Mouse (Mus musculus) G1E-ER4 (cell line): ENCODE data around the gene Cfap157. TPM values are rescaled to one million over a fixed set of nuclear protein-coding genes. Genes with fewer than 3 reads are reported as not detected.

ENCODE experiments used
- GATA1 ChIP-seq: IDR thresholded peaks from one replicate; pipeline ENCODE4 v1.8.0; 2012; ENCODE audit warnings: low read length, inconsistent platforms
- polyA plus RNA-seq: library from polyadenylated mRNA; stranded (reverse); fragments of >175 nt; gene quantifications from 2 replicates; pipeline ENCODE4 v1.2.3, GENCODE M21; 2012

Cfap157 gene
- polyA plus RNA-seq, 1 experiment, result not detected

DNA sequence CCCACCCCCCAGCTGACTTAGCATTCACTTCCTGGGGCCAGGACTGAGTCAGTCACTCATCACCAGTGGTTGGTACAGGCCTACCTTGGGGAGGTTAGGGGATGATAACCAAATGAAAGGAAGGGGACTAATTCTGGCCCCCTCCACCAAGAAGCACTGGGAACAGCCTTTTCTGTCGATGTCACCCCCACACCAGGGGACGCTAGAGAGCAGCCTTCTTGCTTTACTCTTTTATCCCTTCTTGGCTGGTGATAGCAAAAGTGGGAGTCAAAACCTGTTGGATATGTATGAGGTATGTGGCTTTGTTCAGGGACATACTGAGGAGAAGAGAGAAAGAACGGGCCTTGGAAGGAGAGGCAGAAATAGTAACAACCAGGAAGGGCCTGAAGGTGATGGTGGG is 20.9 kb downstream of the Cfap157 start:
- TF ChIP-seq GATA1, result no peak

DNA sequence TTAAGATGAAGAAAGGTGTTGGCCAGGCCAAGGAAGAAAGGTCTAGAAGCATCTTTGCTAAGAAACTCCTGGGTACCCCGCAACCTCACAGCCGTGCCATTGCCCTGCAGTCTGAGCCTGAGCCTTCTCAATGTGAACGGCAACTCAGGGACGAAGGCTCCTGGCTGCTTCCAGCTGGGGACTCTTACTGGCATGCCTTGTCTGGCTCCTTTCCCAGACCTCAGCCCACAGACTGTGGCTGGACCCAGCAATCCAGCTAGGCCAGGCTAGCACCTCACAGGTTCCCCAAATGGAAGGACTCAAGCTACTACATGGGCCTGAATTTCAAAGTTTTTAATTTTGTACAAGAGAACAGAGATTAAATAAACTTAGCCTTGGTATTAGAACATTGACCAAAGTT is 22.4 kb downstream of the Cfap157 start:
- no peak for TF ChIP-seq GATA1

DNA sequence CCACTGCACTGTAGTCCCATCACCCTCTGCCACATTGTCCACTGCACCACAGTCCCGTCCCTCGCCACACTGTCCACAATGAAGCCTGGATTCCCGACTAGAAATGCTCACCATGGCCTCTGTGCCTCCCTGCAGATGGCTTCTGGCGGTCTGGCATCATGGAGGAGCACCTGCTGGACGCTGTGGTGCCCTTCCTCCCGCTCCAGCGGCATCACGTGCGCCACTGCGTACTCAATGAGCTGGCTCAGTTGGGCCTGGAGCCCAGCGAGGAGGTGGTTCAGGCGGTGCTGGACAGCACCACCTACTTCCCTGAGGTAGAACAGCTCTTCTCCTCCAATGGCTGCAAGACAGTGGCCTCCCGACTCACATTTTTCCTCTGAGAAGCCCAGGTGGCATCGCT is 22.9 kb downstream of the Cfap157 start:
- no peak for TF ChIP-seq GATA1

DNA sequence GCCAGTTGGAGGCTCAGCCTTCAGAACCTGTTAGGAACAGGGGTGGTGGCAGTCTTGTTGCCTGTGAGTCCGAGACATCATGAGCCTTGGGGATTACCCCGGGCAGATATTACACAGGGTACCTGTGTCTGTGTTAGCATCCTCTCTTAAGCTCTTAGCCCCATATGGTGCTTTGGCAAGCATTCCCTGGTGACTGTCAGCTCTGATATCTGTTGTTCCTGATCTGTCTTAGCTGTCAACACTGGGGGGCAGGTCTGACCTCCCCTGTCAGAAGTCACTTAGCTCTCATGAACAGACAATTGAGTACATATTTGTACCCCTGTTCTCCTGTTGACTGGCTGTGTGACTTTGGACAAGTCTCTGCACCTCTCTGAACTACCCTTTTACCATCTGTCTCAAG is 25.2 kb downstream of the Cfap157 start:
- TF ChIP-seq GATA1, result no peak

DNA sequence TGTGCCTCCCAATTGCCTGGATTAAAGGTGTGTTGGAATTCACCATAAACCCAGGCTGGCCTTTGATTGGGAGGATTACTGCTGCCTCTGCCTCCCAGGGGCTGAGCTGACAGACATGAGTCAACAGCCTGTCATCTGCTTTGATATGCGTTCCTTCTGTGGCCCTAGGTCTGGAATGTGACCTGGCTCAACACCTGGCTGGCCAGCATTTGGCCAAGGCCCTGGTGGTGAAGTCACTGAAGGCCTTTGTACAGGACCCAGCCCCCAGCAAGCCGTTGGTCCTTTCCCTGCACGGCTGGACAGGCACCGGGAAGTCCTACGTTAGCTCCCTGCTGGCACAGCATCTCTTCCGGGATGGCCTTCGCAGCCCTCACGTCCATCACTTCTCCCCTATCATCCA is 25.7 kb downstream of the Cfap157 start:
- no peak for TF ChIP-seq GATA1

DNA sequence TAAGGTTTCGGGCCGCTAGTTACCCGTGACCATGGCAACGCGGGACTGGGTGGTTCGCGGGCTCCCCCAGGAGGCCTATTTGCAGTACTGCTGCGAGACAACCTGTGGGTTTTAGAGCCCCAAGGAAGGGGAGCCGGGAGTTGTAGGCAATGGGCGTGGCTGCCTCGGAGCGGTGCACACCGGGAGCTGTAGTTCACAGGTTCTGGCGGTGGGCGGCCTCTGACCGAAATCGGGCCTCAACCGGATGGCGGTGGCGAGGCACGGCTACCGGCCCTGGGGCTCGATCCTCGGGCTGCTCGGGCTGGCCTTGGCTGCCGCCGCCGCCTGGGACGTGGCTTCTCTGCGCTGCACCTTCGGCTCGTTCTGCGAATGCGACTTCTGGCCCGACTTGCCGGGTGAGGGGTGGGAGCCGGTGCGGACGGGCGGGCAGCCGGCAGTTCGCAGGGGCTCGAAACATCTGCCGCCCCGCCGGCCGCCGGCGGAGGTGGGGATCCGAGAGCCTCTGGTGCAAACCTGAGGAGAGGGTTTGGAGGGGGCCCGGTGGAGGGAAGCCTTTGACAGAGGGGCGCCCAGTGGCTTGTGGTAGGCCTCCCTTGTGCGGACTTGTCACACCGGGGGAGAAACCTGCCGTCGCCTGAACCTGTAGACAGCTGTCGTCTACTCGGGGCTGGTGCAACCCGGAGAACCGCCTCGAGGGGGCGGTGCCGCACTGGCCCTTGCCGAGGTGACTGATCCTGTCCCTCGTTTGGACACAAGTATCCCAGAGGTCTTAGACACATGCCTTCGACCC is 27.0 kb downstream of the Cfap157 start, which contains the start of gene Tor2a:
TSS of gene Tor2a (plus strand) at position 179 of the 790 bp plus-strand sequence.
- TF ChIP-seq GATA1, result no peak

DNA sequence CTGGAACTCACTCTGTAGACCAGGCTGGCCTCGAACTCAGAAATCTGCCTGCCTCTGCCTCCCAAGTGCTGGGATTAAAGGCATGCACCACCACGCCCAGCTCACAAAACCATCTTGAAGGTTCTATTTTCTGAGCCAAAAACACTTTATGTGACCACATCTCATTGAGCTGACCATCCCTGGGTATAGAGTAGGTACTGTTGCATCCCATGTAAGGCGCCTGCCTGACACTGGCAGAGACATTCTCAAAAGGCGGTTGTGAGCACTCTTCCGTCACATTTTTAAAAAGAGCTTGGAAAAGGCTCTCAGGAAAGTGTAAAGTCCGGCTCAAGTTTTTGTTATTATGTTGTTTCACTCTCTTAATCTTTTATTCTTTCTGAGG is 27.6 kb downstream of the Cfap157 start:
- TF ChIP-seq GATA1, result no peak

DNA sequence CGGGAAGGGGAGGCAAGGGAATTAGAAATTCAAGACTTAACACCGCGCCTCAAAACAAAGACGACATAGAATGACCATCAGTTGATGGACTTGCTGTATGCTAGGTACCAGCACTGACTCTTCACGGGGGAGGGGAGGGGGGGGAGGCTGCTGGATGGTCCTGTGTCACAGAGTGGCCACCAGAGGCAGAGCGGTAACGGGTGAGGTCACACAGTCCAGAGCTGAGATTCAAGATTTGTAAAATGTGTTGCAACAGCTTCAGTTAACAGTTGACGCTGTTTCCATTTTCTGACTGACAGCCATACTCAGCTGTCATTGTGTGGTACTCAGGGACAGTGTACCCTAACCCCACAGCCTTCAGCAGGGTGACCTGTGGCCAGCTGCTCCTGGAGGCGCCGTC is 32.0 kb downstream of the Cfap157 start:
- no peak for TF ChIP-seq GATA1

DNA sequence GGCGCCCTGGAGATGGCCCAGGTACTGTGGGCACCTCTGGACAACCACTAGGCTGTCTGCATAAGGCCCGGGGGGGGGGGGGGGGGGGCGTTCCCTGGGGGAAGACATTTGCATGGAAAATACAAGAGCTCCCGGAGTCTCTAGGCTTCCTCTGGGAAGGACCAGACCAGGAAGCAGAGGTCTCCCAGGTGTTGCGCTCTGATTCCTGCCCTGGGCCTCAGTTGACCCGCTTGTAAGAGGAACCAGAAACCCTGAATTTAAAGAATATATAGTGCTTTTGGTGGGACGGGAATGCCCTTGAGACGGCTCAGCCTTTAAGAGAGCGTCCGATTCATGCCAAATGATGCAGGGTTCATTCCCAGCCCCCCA is 32.6 kb downstream of the Cfap157 start:
- no peak for TF ChIP-seq GATA1

DNA sequence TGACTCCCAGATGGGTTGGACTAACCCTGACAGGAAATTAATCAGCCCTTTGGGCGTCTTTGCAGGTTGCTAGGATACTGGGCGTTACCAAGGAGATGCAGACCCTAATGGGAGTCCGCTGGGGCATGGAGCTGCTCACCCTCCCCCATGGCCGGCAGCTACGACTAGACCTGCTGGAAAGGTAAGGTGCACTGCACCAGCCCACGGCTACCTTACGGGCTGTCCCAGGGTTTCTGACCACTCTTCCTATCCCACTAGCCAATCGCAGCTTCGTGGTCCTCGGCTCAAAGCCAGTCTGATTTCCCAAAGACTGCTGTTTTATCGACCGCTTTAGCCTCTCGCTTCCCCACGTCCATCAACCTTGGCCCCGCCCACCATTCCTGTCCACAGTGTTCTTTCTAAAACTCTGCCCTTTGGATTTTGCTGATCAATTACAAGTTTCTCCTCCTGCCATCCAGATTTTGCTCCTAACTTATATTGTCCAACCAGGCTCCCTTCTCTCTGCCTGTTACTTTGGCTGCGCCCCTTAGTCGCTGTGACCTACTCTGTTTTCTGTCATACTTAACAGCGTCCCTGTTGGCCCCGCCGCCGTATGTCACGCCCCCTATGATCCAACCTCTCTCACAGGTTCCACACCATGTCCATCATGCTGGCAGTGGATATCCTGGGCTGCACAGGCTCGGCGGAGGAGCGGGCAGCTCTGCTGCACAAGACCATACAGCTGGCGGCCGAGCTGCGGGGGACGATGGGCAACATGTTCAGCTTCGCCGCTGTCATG is 33.2 kb downstream of the Cfap157 start:
- no peak for TF ChIP-seq GATA1

DNA sequence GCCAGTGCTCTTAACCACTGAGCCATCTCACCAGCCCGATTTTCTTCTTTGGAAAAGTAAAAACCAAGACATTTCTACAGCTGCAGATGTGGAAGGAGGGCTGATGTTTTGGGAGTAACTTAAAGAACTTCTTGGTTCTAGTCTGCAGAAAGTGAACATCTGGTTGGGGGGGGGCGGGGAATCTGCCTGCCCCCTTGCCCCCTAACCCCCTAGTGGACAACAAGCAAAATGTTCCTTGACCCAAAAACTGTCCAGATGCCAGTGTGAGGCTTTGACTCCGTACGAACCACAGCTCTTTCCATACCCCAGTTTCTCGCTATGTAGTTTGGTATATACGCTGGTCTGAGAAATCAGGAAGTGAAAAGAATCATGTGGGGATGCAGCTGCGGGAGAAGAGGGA is 34.0 kb downstream of the Cfap157 start:
- TF ChIP-seq GATA1, result no peak

DNA sequence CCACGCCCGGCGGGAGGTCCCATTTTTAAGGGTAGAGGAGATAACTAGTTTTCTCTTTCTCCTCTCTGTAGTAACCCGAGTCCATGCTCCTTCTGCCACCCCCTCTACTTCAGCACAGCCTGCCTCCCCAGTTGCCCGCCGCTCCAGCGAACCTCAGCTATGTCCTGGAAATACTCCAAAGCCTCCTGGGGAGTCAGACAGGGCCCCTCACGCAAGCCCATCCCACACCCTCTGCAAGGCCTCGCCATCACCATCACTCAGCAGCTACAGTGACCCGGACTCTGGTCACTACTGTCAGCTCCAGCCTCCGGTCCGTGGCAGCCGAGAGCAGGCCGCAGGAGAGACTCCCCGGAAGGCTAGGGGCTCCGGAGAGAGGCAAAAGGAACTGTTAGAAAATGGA is 35.1 kb downstream of the Cfap157 start:
- TF ChIP-seq GATA1, result no peak

DNA sequence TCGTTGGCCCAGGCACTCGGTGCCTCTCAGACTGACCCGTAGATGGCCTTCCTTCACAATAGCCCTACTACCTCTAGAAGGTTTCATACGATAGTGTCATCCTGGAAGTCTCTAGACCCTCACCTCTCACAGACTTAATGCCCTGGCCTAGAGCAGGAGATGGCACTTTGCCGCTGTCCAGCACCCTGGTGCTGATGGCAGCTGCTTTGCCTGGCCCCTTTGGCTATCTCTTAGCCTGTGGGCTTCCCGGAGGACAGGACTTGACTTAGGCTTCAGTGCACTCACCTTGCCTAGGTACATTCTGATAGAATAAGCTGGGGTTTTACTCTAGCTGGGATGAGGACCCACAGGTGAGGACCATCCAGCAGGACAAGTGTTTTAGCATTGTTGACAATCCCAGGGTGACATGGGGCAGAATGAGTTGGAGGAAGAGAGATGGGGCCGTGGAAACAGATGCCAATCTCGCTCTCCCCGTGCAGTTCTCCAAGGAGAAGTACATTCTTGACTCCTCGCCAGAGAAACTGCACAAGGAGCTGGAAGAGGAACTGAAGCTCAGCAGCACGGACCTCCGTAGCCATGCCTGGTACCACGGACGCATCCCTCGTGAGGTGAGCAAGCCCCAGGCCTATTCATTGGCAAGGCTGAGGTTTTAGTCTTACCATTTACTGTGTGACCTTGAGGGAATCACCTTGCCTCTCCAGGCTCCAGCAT is 39.8 kb downstream of the Cfap157 start:
- no peak for TF ChIP-seq GATA1

DNA sequence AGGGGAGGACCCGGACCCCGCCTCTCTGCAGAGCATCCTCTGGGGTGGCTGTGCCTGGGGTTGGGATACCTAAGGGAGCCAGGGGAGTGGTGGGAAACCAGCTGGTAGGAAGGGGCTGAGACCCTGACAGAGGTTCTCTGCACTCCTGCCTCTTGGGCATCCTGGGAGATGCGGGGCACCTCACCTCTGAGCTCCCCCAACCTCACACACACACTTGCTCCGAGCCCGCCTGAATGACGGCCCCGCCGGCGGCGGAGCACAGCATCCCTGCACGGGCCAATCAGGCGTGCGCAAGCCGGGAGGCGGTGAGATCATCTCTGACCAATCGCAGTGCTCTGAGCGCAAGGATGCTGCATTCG is 42.1 kb downstream of the Cfap157 start:
- TF ChIP-seq GATA1, result no peak

DNA sequence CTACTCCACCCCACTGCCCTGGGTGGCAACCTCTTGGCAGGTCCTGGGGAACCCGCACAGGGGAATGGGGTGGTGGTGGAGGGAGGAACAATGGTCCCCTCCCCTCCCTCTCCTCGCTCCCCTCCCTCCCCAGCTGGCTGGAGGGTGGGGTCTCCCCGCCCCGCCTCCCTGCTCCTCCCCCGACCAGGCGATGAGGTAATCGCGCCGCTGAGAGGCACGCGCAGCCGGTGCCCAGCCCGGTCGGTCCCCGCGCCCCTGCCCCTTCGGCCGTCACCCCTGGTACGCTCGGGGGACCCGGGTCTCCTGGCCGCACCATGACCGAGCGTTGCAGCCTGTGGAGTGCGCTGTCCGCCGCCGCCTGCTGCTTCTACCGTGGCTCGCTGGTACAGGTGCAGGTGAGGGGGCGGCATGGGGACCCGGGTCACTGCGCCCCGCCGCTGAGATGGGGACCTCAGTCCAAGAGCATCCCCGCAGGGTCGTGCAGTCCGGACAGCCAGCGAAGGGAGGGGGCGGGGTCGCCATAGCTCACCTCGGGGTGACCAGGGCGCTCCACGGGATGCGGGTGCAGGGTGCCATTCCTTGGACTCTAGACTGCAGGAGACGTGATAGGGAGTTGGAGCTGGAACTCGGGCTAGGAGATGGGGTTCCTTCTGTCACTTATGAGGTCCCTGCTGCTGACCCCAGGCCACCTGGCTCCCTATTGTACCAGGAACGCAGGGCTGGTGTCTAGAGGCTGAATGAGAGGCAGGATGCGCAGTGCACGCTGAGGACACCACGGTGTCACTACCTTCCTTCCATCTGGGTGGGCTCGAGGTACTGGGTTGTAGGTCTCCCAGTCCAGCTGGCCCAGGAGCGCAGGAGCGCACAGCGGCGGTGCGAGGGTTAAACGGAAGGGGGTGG is 42.7 kb downstream of the Cfap157 start:
- TF ChIP-seq GATA1, result no peak
